Mouse (Mus musculus): Measurements from ENCODE around the gene C8g. TPM values are rescaled to one million over a fixed set of nuclear protein-coding genes. Genes with fewer than 3 reads are reported as not detected.
A peak's percentile ranks its signal among the peaks of the same experiment; 100 is the strongest.

Gene C8g
- total RNA-seq, 2 experiments from 2014 or later, result 0.73 to 0.75 TPM

DNA sequence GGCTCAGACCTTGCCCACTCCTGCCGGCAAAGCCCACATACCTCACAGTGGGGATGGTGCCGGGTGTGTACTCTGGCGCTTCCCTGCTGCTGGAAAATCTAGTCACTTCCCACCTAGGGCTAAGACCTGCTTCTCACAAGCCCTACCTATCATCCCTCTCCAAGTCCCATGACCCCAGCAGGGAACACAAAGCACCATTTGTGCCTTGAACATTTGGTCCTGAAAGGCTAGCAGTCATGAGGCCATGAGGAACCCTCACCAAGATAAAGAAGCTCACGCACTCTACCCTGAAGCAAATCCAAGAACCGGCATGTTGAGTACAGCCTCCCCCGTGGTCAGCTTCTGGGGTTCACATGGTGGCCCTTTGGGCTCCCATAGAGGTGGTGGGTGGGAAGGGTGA, 31.6 kb downstream of the C8g start, which contains the start of gene Ptgds:
Gene Ptgds (minus strand): TSS at position 78 of the 400 bp plus-strand sequence.
- no peak for DNase-seq (ENCODE audit: low spot score)
- intact Hi-C loops (cut with DNase I), result no loop called here

- intact Hi-C loops (cut with DNase I), result no loop called here
These were observed 32.3 kb downstream of the C8g start for GRCm38 (mm10) chr2:25468962-25469915.

DNA sequence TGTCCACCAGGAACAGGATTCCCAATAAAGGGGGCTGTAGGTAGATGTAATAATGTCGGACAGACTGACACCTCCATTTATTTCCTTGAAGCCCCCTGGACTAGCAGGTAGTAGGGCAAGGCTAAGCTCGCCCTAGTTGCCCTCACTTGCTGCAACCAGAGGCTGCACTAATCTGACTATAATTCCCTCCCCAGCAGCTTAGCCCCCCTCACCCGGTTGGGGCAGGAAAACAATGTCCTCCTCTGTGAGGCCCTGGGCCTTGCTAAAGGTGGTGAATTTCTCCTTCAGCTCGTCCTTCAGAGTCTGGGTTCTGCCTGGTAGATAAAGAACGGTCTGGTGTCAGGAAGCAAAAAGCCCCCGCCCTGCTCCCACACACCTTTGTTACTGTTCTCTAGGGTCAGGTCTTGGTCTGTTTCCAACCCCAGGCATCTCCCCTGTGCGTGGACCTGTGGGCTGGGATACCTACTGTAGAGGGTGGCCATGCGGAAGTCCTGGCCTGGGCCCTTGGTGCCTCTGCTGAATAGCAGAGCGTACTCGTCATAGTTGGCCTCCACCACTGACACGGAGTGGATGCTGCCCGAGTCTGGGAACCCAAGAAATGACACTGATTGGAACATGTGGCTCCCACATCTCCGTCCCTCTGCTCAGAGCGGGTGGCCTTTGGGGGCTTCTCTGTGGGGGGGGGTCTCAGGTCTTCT, 33.8 kb downstream of the C8g start:
- no peak for DNase-seq (ENCODE audit: low spot score)
- intact Hi-C loops (cut with DNase I), result no loop called here

More at GRCm38 (mm10) chr2:25468962-25469915, 32.3 kb downstream of the C8g start:
- no peak for DNase-seq (ENCODE audit: low spot score)

DNA sequence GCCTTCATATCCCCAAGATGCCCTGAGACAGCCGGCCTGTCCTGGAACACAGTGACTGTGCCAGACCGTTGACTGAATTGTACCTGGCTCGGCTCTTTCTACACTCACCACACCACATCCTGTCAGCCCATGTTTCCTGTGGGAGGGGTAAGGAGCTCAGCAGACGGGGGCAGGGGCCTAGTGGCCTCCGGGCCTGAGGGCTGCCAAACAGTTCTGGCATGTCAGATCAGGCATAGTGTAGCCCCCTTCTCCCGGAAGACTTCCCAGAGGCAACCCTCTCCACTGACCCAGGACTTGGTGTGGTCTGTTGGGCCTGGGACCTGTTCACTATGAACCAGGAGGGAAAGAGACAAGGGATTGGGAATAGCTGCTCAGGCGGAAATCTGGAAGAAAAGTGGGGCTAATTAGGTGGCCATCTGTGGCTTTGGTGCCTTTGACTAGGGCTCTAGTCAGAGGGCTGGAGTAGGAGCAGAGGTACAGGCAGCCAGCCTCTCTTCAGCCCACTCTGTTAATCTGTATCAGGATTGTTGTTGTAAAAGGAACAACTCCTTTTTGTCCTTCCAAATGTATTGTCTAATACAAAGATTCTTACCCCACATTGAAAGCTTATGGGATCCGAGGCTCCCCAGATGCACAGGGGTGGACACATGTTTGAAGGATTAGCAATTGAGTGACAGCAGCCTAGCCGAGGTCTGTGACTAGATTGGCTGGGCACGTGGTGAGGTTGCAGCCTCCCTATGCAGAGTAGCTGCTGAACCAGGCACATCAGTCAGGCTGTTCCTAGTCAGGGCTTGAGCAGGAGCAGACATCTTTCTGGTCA, 35.5 kb downstream of the C8g start:
- no peak for DNase-seq (ENCODE audit: low spot score)
- intact Hi-C loops (cut with DNase I), result no loop called here

- intact Hi-C loops (cut with DNase I), result no loop called here
These were observed 36.3 kb downstream of the C8g start for GRCm38 (mm10) chr2:25465256-25465655.

GRCm38 (mm10) chr2:25463630-25464029, 37.9 kb downstream of the C8g start:
- DNase-seq (ENCODE audit: low spot score), result no peak
- intact Hi-C loops (cut with DNase I), result no loop called here

More at GRCm38 (mm10) chr2:25465256-25465655, 36.3 kb downstream of the C8g start:
- DNase-seq (ENCODE audit: low spot score), result no peak

- DNase-seq (ENCODE audit: low spot score), result no peak
- intact Hi-C loops (cut with DNase I), result no loop called here
These were observed 40.1 kb downstream of the C8g start for GRCm38 (mm10) chr2:25461407-25461806.

DNA sequence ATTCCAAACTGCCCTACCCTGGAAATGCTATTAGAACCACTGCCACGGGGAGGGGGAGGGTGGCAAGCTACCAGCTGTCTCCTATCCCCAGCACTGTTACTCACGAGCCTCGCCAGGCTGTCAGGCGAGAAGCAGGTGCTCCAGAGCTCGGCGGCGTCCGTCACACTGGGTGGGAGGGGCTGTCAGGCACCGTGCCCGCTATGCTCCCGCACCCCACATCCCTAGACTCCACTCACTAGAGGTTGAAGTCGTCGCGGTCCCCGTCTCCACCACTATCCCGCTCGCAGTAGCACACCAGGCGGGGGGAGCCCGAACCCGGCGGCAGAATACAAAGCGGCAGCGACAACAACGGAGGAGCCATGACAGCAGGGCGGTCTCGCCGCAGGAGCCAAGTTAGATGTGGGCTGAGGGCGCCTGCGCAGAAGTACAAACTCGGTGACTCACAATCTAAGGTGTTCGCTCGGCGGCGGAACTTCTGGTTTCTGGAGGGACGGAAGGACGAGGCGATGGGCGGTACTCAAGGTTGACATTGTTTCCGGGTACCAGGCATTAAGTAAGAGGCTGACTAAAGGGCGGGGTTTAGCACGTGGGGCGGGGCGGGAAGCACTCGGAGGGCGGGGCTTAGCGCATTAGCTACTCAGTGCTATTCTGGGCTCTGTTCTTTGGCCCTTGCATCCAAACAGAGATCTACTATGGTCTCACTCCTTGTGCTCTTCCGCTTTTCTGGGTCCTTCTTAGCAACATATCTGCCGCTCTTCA, 40.8 kb downstream of the C8g start, which contains the start of gene Paxx:
Gene Paxx (minus strand): TSS at position 544 of the 759 bp plus-strand sequence.
- peak; percentile 90 for DNase-seq (ENCODE audit: low spot score)
- intact Hi-C loops (cut with DNase I), result no loop called here

DNA sequence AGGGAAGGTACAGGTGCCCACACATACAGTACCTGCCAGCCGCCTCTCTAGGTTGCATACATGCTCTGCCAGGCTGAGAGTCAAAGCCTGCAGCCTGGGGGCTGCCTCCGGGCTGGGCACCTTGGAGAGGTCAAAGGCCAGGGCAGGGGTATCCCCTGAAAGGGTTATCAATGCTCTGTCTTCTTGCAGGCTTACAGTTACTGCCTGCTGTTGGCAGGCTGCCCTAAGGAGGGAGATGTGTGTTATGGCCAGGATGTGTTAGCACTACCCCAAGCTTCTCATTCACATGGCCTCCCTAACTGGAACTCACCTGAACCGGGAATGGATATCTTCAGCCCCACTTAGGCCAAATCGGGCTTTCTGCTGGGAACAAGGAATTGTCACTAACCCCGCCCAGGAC, 41.4 kb downstream of the C8g start:
- intact Hi-C loops (cut with DNase I), result no loop called here
- no peak for DNase-seq (ENCODE audit: low spot score)

GRCm38 (mm10) chr2:25458911-25459310, 42.6 kb downstream of the C8g start:
- peak; percentile 41 for DNase-seq (ENCODE audit: low spot score)
- intact Hi-C loops (cut with DNase I), result loop anchor here (2.0 kb wide), 1 partner anchor 28 kb away; no protein-coding TSS in a partner anchor

GRCm38 (mm10) chr2:25457022-25457896, 44.3 kb downstream of the C8g start:
- no peak for DNase-seq (ENCODE audit: low spot score)
- intact Hi-C loops (cut with DNase I), result no loop called here

DNA sequence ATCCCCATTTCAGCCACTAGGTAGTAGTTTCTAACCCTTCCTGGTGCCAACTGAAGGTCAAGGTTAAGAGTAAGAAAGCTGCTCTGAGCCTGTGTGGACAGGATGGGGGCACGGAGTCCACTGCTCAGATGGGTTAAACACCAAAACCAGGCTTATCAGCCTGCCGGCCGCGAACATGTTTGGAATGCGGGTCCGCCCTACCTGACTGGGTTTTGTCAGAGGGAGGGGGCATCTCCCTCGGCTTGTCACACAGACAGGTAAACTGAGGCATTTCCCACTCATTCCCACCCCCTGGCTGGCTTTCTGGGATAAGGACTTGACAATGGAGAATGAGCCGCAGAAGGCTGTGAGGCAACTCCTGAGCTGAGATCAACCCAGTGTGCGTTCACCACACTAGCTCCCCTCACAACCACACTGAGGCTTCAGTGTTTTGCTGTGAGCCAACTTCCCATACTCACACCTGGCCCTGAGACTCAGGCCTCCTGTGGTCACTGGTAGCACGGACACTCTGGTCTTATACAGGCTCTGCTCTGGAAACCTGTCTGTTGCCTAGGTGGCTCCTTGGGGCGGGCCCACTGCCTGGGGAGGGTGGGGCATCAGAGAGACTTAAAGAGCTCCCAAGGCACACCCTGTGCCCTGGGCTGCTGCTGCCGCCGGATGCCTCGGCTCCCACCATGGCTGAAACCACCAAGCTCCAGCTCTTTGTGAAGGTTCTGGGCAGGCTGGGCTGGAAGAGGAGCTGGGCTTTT, 45.1 kb downstream of the C8g start, which contains the start of gene Clic3:
Gene Clic3 (plus strand): TSS at position 634 of the 749 bp plus-strand sequence.
- intact Hi-C loops (cut with DNase I), result no loop called here
- no peak for DNase-seq (ENCODE audit: low spot score)

- intact Hi-C loops (cut with DNase I), result no loop called here
- no peak for DNase-seq (ENCODE audit: low spot score)
These were observed 48.6 kb downstream of the C8g start for GRCm38 (mm10) chr2:25452951-25453350.

DNA sequence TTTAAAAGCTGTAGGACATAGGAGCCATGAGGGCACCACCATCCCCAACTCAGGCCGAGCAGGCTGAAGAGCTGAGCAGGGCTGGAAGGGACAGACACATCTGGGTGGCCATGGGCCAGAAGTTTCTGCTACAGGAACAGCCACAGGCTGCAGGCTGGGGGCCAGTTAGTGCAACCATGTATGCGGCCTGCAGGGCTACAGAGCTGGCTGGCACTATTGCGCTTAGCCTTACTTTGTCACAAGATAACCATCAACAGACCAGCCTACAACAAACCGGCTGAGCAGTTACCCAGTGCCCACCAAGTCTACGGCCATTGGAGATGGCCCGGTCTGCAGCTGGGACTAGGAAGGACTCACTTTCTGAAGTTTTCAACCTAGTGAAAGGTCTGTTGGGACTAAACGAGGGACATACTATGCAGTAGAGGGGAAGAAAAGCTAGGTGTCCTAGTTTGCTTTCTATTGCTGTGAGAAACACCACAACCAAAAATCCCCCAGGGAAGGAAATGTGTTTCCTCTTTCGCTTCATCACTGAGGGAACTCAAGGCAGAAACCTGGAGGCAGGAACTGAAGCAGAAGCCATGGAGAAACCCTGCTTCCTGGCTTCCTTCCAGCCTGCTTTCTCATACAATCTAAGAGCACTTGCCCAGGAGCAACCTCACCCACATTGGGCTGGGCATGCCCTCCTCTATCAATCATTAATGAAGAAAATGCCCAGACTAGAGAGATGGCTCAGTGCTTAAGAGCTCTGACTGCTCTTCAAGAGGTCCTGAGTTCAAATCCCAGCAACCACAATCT, 50.5 kb downstream of the C8g start:
- DNase-seq (ENCODE audit: low spot score), result no peak
- intact Hi-C loops (cut with DNase I), result no loop called here

All from heart, postnatal 25 days (tissue).